Mouse (Mus musculus) intestine, embryonic 16.5 days (tissue): ENCODE results near the gene Kdf1. TPM values are rescaled to one million over a fixed set of nuclear protein-coding genes. Genes with fewer than 3 reads are reported as not detected.

Experiments
- ATAC-seq: fragments of 200-750 bp; cut with Nextera tagmentation; 2 replicates; pipeline ENCODE4 v1.8.0; 2017; ENCODE audit warnings: moderate TSS enrichment, moderate library complexity
- H3K27ac ChIP-seq: fragments of 300-500 bp; sonication (generic); 2 replicates; pipeline ENCODE4 v1.5.1; 2014; ENCODE audit warnings: mild to moderate bottlenecking, low read length
- H3K27me3 ChIP-seq: fragments of 300-500 bp; sonication (generic); replicated peaks from 2 replicates; pipeline ENCODE4 v1.6.1; 2014; ENCODE audit warnings: low read length, control low read depth, mixed read lengths; ENCODE audit not compliant: control insufficient read depth, insufficient read depth
- H3K36me3 ChIP-seq: fragments of 300-500 bp; sonication (generic); 2 replicates; pipeline ENCODE4 v1.6.1; 2014; ENCODE audit warnings: low read length, control low read depth; ENCODE audit not compliant: control insufficient read depth, insufficient read depth
- H3K4me1 ChIP-seq: fragments of 300-500 bp; sonication (generic); 2 replicates; pipeline ENCODE4 v1.6.1; 2014; ENCODE audit warnings: low read length, control low read depth, mixed read lengths; ENCODE audit not compliant: control insufficient read depth, insufficient read depth
- H3K4me2 ChIP-seq: fragments of 300-500 bp; sonication (generic); 2 replicates; pipeline ENCODE4 v1.6.1; 2014; ENCODE audit warnings: low read depth, low read length, control low read depth
- H3K4me3 ChIP-seq: fragments of 300-500 bp; sonication (generic); 2 replicates; pipeline ENCODE4 v1.5.1; 2014; ENCODE audit warnings: mild to moderate bottlenecking, low read length
- H3K9ac ChIP-seq: fragments of 300-500 bp; sonication (generic); 2 replicates; pipeline ENCODE4 v1.6.1; 2014; ENCODE audit warnings: low read depth, low read length
- H3K9me3 ChIP-seq: fragments of 300-500 bp; sonication (generic); 2 replicates; pipeline ENCODE4 v1.6.1; 2016; ENCODE audit warnings: low read length, control low read depth; ENCODE audit not compliant: control insufficient read depth
- WGBS: fragments of 180-500 bp; shearing (Covaris S2); extraction: QIAGEN DNeasy Blood & Tissue Kit; methylation state at CpG from one replicate; pipeline ENCODE4 v1.1.7; 2014; 5-methylcytosine and 5-hydroxymethylcytosine counted together
- polyA plus RNA-seq: library from polyadenylated mRNA; unstranded; fragments of >200 nt; fragmentation: Nextera tagmentation; extraction: Ambion mirVana; gene quantifications from 2 replicates; pipeline ENCODE4 v1.2.1, GENCODE M21; 2015

Kdf1 gene
- polyA plus RNA-seq, 1 experiment from 2014 or later = 55.3 TPM

DNA sequence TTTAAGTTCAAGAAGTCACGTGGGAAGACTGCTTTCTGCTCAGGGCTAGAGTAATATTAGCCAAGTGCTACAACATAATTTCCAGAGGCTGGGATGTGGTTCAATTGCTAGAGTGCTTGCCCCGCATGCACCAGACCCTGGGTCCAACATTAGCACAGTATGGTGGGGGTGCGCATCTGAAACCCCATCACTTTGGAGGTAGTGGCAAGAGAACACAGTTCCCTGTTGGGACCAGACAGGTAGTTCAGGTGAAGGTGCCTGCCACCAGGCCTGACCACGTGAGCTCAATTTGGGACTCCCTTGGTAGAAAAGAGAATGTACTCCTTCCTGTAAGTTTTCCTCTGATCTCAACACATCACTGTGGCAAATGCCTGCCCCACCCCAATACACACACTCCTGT is 23.9 kb upstream of the Kdf1 start:
- no peak for ATAC-seq
- Histone ChIP-seq H3K27ac (no peak overlapping the region), H3K9ac (no peak overlapping the region), H3K27me3 (peaks cover 43% of the 10 kb centered on the region), H3K4me2 (no peak overlapping the region), H3K9me3 (no peaks in the 10 kb centered on the region), H3K4me1 (peaks cover 22% of the 10 kb centered on the region), H3K4me3 (no peak overlapping the region), H3K36me3 (no peaks in the 10 kb centered on the region)
- 72% methylated on average over 4 of the region's 4 CpGs for WGBS

DNA sequence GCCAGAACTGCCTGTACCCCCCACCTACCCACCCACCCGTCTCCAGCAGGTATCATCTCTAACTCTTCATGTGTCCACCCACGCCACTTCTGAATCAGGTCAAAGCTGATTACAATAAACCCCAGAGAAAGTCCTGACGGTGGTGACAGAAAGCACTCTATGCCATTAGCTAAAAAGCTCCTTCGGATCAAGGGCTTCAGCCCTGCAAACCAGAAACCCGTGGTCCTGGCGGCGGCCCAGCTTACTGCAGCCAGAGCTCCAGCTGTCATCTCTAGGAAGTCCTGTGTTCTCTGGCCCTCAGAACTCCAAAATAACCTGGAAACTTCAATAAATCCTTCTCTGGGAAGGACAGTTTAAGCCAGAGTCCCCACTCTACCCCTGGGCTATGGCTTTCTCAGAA is 23.1 kb upstream of the Kdf1 start:
- 36% methylated on average over 7 of the region's 7 CpGs for WGBS
- Histone ChIP-seq H3K36me3 (no peaks in the 10 kb centered on the region), H3K27me3 (peaks cover 51% of the 10 kb centered on the region), H3K27ac (no peak overlapping the region), H3K4me1 (peaks cover 20% of the 10 kb centered on the region), H3K9ac (no peak overlapping the region), H3K4me3 (no peak overlapping the region), H3K4me2 (no peak overlapping the region), H3K9me3 (no peaks in the 10 kb centered on the region)
- no peak for ATAC-seq

DNA sequence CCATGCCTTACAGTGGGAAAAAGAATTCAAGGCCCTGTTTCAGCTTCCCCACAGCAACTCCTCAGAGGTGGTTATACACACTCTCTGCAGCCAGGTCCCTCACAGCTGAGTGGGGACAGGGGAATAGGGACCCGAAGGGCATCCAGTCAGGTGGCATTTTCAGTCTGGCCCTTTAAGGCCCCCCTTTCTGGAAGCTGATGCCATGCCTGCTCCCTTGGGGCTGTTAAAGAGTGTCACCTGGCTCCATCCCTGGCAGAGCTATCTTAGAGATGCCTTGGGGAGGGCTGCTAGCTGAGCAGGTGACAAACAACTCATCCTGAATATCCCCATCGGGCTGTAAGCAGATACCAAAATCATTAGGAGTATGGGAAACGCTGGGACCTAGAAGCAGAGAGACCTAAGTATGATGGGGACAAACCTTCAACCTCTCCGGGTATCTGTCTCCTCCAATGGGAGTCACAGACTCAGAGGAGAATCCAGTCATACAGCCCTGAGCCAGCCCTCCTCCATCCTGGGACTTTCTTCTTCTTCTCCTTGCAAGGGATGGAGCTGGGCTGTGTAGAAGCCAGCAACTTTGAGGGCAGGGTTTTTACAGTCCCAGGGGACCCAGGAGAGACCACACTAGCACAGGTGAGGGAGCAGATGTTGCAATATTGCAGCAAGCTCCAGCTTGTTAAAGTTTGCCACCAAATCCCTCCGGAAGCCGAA is 21.9 kb upstream of the Kdf1 start:
- H3K27ac ChIP-seq = no peak overlapping the region
- peak overlapping the region; percentile 65; the same call in 1 of the 2 replicates for H3K4me3 ChIP-seq
- H3K4me2 ChIP-seq = 0 out of 2 replicates have a peak overlapping the region, but pooled peaks have one; percentile 100
- no peaks in the 10 kb centered on the region for H3K36me3 ChIP-seq
- H3K9me3 ChIP-seq = no peaks in the 10 kb centered on the region
- ATAC-seq = no peak
- 33% methylated on average over 6 of the region's 6 CpGs for WGBS
- H3K27me3 ChIP-seq = peaks cover 56% of the 10 kb centered on the region
- H3K4me1 ChIP-seq = peaks cover 20% of the 10 kb centered on the region
- no peak overlapping the region for H3K9ac ChIP-seq

DNA sequence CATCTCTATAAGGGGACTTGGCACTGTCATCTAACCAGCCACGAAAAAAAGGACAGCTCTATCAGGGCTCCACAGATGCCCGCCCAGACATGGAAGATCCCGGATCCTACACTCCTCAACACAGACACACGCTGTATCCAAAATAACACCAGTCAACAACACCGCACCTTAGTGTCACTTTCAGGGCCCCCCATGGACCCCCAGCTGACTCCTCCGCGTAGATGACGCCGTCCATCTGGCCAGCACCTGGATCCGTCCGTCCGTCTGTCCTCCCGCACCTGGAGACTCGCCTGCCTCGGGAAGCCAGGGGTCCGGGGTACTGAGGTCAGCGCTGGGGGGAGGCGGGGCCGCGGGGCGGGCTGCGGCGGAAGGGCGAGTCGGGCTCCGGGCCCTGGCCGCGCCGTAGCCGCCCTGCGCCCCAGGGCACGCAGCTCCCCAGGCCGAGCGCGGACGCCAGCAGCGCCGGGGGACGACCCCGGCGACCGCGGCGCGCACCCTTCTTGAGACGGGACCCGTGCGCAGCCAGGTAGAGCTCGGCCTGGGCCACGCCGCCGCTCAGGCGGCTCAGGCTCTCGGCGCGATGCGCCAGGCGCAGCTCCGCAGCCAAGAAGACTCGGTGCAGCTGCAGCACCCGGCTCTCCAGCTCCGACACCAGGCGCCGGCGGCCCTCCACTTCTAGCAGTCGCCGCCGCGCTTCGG is 21.2 kb upstream of the Kdf1 start:
- H3K36me3 ChIP-seq = no peaks in the 10 kb centered on the region
- H3K9me3 ChIP-seq = no peaks in the 10 kb centered on the region
- no peak overlapping the region for H3K27ac ChIP-seq
- 1% methylated on average over 58 of the region's 70 CpGs for WGBS
- peaks cover 20% of the 10 kb centered on the region for H3K4me1 ChIP-seq
- H3K4me3 ChIP-seq = peak overlapping the region; percentile 65
- peak overlapping the region; percentile 100 for H3K4me2 ChIP-seq
- H3K27me3 ChIP-seq = peaks cover 56% of the 10 kb centered on the region
- peak overlapping the region; percentile 70 for H3K9ac ChIP-seq
- ATAC-seq = peak; percentile 24; the same call in 1 of the 2 replicates

DNA sequence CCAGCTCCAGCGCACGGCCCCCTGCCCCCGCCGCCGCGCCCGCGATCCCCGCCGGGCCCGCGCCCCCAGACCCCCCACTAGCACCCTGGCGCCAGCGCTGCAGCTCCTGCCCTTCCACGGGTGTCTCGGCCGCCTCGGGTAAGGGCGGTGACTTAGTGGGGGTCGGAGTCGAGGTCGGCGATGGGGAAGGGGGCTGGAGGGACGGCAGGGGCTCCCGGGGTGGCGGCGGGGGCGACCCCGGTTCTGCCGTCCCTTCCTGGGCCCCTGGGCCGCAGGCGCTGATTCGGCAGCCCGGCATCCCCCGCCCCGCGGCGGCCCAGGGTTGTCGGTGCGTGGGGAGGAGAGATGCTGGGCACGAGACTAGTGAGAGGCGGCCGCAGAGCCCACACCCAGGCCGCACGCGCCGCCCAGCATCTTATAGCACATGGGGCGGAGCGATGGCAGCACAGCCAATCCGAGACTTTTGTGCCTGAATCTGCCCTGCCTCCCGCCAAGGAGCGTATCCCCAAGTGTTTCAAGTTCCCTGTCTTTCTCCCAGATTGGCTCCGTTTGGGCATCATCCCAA is 20.5 kb upstream of the Kdf1 start, which contains the start of gene Trnp1:
Gene Trnp1, minus strand, starts transcription at position 391 of the 565 bp plus-strand sequence.
- WGBS = under 1% methylated on average over 49 of the region's 53 CpGs
- Histone ChIP-seq H3K4me2 (peak within 1 kb of the TSS; percentile 100), H3K36me3 (no peaks in the 10 kb centered on the region), H3K27ac (no peak within 1 kb of the TSS), H3K4me1 (peaks cover 20% of the 10 kb centered on the region), H3K9me3 (no peaks in the 10 kb centered on the region), H3K4me3 (peak within 1 kb of the TSS; percentile 65), H3K27me3 (peaks cover 56% of the 10 kb centered on the region), H3K9ac (peak within 1 kb of the TSS; percentile 70)
- ATAC-seq = peak; percentile 84

DNA sequence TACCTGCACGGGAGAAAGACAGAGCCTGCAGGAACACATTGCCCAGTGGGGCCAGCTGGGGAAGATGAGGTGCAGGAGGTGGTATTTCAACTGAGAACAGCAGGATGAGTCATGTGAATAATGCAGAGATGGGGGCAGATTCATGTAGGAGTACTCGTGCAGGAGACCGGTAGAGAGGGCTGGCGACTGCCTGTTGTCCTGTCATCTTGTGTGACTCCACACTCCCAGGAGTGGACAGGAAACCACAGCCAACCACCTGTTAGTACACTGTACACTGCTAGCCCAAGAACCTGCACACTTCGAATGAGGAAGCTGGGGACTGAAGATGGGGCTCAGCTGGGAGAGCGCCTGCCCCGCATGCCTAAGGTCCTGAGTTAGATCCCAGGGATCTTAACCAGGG is 17.2 kb upstream of the Kdf1 start:
- 59% methylated on average over 7 of the region's 7 CpGs for WGBS
- H3K9ac ChIP-seq = no peak overlapping the region
- ATAC-seq = no peak
- no peak overlapping the region for H3K4me2 ChIP-seq
- no peaks in the 10 kb centered on the region for H3K36me3 ChIP-seq
- no peaks in the 10 kb centered on the region for H3K9me3 ChIP-seq
- no peak overlapping the region for H3K27ac ChIP-seq
- H3K4me3 ChIP-seq = no peak overlapping the region
- peaks cover 47% of the 10 kb centered on the region for H3K27me3 ChIP-seq
- peaks cover 14% of the 10 kb centered on the region for H3K4me1 ChIP-seq

DNA sequence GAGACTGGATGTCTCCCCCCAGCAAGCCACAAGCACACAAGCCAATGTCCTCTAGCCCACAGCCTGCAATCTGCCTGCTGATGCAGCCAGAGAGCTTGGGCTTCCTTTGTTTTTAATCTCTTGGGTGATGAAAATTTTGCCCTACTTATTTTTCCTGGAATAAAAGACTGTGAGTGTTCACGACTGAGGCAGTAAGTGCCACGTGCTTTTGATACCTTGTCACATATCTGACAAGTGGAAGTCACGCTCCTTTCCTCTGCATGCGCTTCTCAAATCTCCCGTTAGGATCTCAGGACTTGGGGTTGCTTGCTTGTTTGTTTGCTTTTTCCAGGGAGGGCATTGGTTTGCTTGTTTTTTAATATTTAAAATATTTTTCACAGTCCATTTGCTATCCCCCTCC is 14.5 kb upstream of the Kdf1 start:
- peaks cover 19% of the 10 kb centered on the region for H3K27me3 ChIP-seq

DNA sequence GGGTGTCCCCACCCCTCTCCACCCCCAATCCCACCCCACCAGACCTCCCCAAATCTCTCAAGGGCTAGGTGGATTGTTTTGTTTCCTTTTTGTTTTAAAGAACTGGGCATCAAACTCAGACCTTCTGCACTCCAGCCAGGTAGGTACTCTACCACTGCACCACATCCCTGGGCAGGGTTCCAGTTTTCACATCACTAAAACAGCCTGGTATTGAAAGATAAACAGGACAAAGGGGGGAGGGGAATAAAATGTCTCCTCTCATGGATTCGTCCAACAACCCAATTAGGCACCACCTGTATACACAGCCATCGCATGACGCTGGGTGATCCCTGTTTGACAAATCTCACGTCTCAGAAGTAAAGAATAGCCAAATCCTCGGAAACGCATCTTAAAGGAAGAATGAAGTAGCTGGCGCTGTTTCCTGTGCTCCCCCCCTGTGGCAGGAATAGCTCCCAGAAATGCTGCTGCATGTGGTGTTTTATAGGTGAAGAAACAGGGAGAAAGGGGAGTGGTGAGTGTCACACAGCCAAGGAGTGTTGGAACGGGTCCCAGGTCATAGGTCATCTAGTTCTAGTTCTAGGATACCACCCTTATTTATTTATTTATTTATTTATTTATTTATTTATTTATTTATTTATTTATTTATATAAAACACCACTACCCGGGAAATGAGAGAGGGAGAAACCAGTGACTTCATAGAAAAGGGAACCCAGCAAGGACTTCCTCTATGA is 13.8 kb upstream of the Kdf1 start:
- ATAC-seq = no peak
- Histone ChIP-seq H3K9ac (no peak overlapping the region), H3K27ac (no peak overlapping the region), H3K4me3 (no peak overlapping the region), H3K9me3 (no peaks in the 10 kb centered on the region), H3K36me3 (no peaks in the 10 kb centered on the region), H3K4me2 (no peak overlapping the region), H3K27me3 (peaks cover 15% of the 10 kb centered on the region), H3K4me1 (no peaks in the 10 kb centered on the region)
- 64% methylated on average over 9 of the region's 9 CpGs for WGBS

More for the DNA sequence above, 14.5 kb upstream of the Kdf1 start:
- no peaks in the 10 kb centered on the region for H3K36me3 ChIP-seq
- no peak for ATAC-seq
- no peaks in the 10 kb centered on the region for H3K9me3 ChIP-seq
- WGBS = 57% methylated on average over 5 of the region's 5 CpGs
- H3K4me1 ChIP-seq = no peaks in the 10 kb centered on the region
- H3K9ac ChIP-seq = no peak overlapping the region
- H3K4me3 ChIP-seq = no peak overlapping the region
- H3K27ac ChIP-seq = no peak overlapping the region
- H3K4me2 ChIP-seq = no peak overlapping the region

DNA sequence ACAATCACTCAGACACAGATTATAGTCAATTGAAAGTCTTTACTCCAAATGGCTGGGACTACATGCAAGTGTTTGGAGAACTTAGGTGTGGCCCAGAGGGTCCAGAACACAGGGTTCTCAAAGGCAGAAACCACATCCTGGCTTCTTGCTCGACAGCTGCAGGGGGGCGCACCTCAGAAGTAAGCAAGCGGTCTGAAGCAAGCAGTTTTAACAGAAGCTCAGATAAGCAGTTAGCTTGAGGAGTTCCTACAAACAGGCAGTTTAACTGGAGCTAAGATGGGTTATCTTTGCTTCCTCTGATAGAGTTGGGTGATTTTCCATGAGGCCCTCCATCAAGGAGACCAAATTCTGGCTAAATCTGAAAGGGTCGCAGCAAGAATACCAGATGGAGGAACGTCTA is 12.2 kb upstream of the Kdf1 start:
- H3K27me3 ChIP-seq = peaks cover 3% of the 10 kb centered on the region
- no peaks in the 10 kb centered on the region for H3K9me3 ChIP-seq
- WGBS = 66% methylated on average over 5 of the region's 5 CpGs
- H3K4me3 ChIP-seq = no peak overlapping the region
- no peak overlapping the region for H3K27ac ChIP-seq
- H3K4me2 ChIP-seq = no peak overlapping the region
- no peak overlapping the region for H3K9ac ChIP-seq
- H3K4me1 ChIP-seq = no peaks in the 10 kb centered on the region
- ATAC-seq = no peak
- H3K36me3 ChIP-seq = no peaks in the 10 kb centered on the region
